Mouse (Mus musculus): ENCODE measurements around the gene Txnrd2. TPM values are rescaled to one million over a fixed set of nuclear protein-coding genes. Genes with fewer than 3 reads are reported as not detected.

Gene Txnrd2
- total and polyA plus RNA-seq, 3 experiments: 14.6 to 24.1 (median 22.0) TPM

DNA sequence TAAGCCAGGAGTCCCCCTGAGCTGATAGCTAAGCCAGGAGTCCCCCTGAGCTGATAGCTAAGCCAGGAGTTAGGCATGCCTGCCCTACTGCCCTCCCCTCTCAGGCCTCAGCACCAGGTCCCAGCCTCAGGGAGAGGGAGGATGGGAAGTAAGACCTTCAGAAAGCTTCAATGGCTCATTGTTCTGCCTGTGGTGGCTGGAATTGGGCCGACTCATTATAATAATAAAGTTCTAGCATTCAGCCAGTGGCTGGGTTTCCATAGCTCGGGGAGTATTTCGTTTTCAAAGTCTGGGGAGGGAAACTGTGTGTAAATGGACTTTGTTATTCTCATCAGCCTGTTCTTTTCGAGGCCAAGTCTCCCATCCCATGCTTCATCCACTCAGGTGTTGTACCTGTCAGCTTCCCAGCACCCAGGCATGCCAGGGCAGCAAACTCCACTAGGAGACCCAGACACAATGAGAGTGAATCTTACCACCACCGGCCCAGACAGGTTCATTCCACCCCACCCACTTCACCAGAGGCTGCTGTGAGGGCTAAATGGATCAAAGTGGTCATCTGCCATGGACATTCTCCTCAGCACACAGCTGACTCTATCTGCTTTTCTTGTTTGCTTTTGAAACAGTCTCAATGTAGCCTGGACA is 58.7 kb downstream of the Txnrd2 start:
- no peak overlapping the region for H3K27ac ChIP-seq (ENCODE audit: insufficient read depth, low read depth)
- no peak for DNase-seq (ENCODE audit: extremely low read depth)
- in situ Hi-C loops (cut with MboI; ENCODE audit: low pct_ligation_motif_present, low pct_unique_long_range_greater_than_20kb, low sequenced_read_pairs): no loop called here

DNA sequence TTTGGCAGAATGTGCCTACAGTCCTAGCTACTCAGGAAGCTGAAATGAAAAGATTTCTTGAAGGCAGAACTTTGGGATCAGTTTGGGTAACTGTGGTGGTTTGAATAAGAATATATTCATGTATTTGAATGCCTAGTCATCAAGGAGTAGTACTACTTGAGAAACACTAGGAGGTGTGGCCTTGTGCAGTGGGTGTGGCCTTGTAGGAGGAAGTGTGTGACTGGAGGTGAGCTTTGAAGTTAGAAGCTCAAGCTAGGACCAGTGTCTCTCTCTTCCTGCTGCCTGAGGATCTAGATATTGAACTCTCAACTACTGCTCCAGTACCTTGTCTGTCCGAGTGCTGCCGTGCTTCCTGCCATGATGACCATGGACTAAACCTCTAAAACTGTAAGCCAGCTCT is 59.9 kb downstream of the Txnrd2 start:
- dilution Hi-C loops (cut with MboI; ENCODE audit: extremely low pct_ligation_motif_present, extremely low pct_unique_long_range_greater_than_20kb, low sequenced_read_pairs): no loop called here
- peaks cover 0 to 16% of the 10 kb centered on the region in 2 experiments for H3K36me3 ChIP-seq (replicated peaks in 1 of 2; ENCODE audit: control insufficient read depth in 1 of 2, insufficient read depth in 1 of 2, low read length in 1 of 2)
- no peak overlapping the region for H3K27ac ChIP-seq (ENCODE audit: insufficient read depth, low read depth)
- no peak overlapping the region for H3K4me3 ChIP-seq (replicated peaks in 1 of 3; ENCODE audit: low read depth in 2 of 3, low read length in 2 of 3, poor library complexity in 1 of 3)
- H3K79me2 ChIP-seq (replicated peaks; ENCODE audit: control insufficient read depth, extremely low read depth, insufficient read depth, poor library complexity, severe bottlenecking): no peaks in the 10 kb centered on the region
- H3K9me3 ChIP-seq (replicated peaks; ENCODE audit: low read length): peaks cover 4% of the 10 kb centered on the region
- in situ Hi-C loops (cut with MboI; ENCODE audit: low pct_ligation_motif_present, low pct_unique_long_range_greater_than_20kb, low sequenced_read_pairs): no loop called here
- H3K4me1 ChIP-seq (ENCODE audit: control insufficient read depth in 1 of 2, insufficient read depth in 2 of 2): peaks cover 0 to 9% of the 10 kb centered on the region in 2 experiments; a peak in 2 of 4 replicates
- no peak for TF ChIP-seq KAT2A (IDR thresholded peaks at IDR 0.05; ENCODE audit: insufficient replicate concordance, low read length)
- no peak for TF ChIP-seq MAFK (IDR thresholded peaks at IDR 0.05; ENCODE audit: insufficient replicate concordance, low read length)
- no peak for TF ChIP-seq ZKSCAN1 (IDR thresholded peaks at IDR 0.05; ENCODE audit: borderline replicate concordance, low read depth, low read length)
- TF ChIP-seq TBP (conservative IDR thresholded peaks at IDR 0.05; ENCODE audit: low read depth, low read length): no peak
- TF ChIP-seq ETS1 (conservative IDR thresholded peaks at IDR 0.05; ENCODE audit: low read depth, low read length): no peak
- TF ChIP-seq RAD21 (IDR thresholded peaks at IDR 0.05; ENCODE audit: low read depth, low read length): no peak
- no peak for TF ChIP-seq JUND (conservative IDR thresholded peaks at IDR 0.05; ENCODE audit: low read depth, low read length)
- no peak for TF ChIP-seq CHD2 (IDR thresholded peaks at IDR 0.05; ENCODE audit: low read length)
- no peak for TF ChIP-seq ZMIZ1 (IDR thresholded peaks at IDR 0.05; ENCODE audit: low read depth, low read length)
- no peak for TF ChIP-seq TCF12 (IDR thresholded peaks at IDR 0.05; ENCODE audit: low read depth, low read length)
- TF ChIP-seq UBTF (IDR thresholded peaks at IDR 0.05; ENCODE audit: low read depth, low read length): no peak
- DNase-seq (ENCODE audit: extremely low read depth): peak; percentile 33
- no peak overlapping the region for H3K9ac ChIP-seq (ENCODE audit: insufficient read depth, low read depth)
- no peaks in the 10 kb centered on the region for H3K27me3 ChIP-seq (replicated peaks)
- no peak overlapping the region for H3K4me2 ChIP-seq (ENCODE audit: insufficient read depth, low read depth, poor library complexity, severe bottlenecking)

More for the DNA sequence above, 58.7 kb downstream of the Txnrd2 start:
- Histone ChIP-seq H3K4me3 (replicated peaks in 1 of 3; ENCODE audit: low read depth in 2 of 3, low read length in 2 of 3, poor library complexity in 1 of 3) (no peak overlapping the region), H3K27me3 (replicated peaks) (no peaks in the 10 kb centered on the region), H3K79me2 (replicated peaks; ENCODE audit: control insufficient read depth, extremely low read depth, insufficient read depth, poor library complexity, severe bottlenecking) (no peaks in the 10 kb centered on the region), H3K4me1 (ENCODE audit: control insufficient read depth in 1 of 2, insufficient read depth in 2 of 2) (peaks cover 0 to 18% of the 10 kb centered on the region in 2 experiments; a peak in 2 of 4 replicates), H3K36me3 (replicated peaks in 1 of 2; ENCODE audit: control insufficient read depth in 1 of 2, insufficient read depth in 1 of 2, low read length in 1 of 2) (peaks cover 0 to 22% of the 10 kb centered on the region in 2 experiments), H3K4me2 (ENCODE audit: insufficient read depth, low read depth, poor library complexity, severe bottlenecking) (no peak overlapping the region), H3K9ac (ENCODE audit: insufficient read depth, low read depth) (no peak overlapping the region), H3K9me3 (replicated peaks; ENCODE audit: low read length) (peaks cover 4% of the 10 kb centered on the region)
- no peak for TF ChIP-seq MAX (IDR thresholded peaks at IDR 0.05; ENCODE audit: low read length)
- TF ChIP-seq JUND (conservative IDR thresholded peaks at IDR 0.05; ENCODE audit: low read depth, low read length): no peak
- no peak for TF ChIP-seq MYC (IDR thresholded peaks at IDR 0.05; ENCODE audit: low read depth, low read length)
- no peak for TF ChIP-seq RCOR1 (conservative IDR thresholded peaks at IDR 0.05; ENCODE audit: low read depth, low read length)
- no peak for TF ChIP-seq GABPA (IDR thresholded peaks at IDR 0.05; ENCODE audit: insufficient replicate concordance, low read depth, low read length)
- no peak for TF ChIP-seq MXI1 (IDR thresholded peaks at IDR 0.05; ENCODE audit: low read depth, low read length)
- TF ChIP-seq ELF1 (IDR thresholded peaks at IDR 0.05; ENCODE audit: low read depth, low read length): no peak
- no peak for TF ChIP-seq EP300 (IDR thresholded peaks at IDR 0.05; ENCODE audit: low read length)
- TF ChIP-seq CHD2 (IDR thresholded peaks at IDR 0.05; ENCODE audit: low read length): no peak
- no peak for TF ChIP-seq PAX5 (IDR thresholded peaks at IDR 0.05; ENCODE audit: low read length)
- no peak for TF ChIP-seq MEF2A (IDR thresholded peaks at IDR 0.05; ENCODE audit: borderline replicate concordance, low read depth, low read length)
- TF ChIP-seq ZC3H11A (IDR thresholded peaks at IDR 0.05; ENCODE audit: low read depth, low read length): no peak
- dilution Hi-C loops (cut with MboI; ENCODE audit: extremely low pct_ligation_motif_present, extremely low pct_unique_long_range_greater_than_20kb, low sequenced_read_pairs): no loop called here
